Mouse (Mus musculus): ENCODE measurements around the gene Amigo2. TPM values are rescaled to one million over a fixed set of nuclear protein-coding genes. Genes with fewer than 3 reads are reported as not detected.

Gene Amigo2
- polyA plus RNA-seq (2012; rRNA removed) = 0.51 and 0.60 TPM in 2 replicates

GRCm38 (mm10) chr15:97246911-97247790, at the start of gene Amigo2, which contains the start of gene Pced1b:
Amigo2 (minus strand) TSS chr15:97247287.
Pced1b (plus strand) TSS chr15:97247107.

Other genes starting within 250 kb of the Amigo2 start
- 124 and 184 TPM in 2 replicates for gene Slc38a4, start 191.3 kb downstream of the Amigo2 start, polyA plus RNA-seq (2012; rRNA removed)
- 4.7 and 4.9 TPM in 2 replicates for gene Pced1b, start 180 bp downstream of the Amigo2 start, polyA plus RNA-seq (2012; rRNA removed)

Data from liver, embryonic 18 days (tissue).